Mouse (Mus musculus): Measurements from ENCODE around the gene Ston1. TPM values are rescaled to one million over a fixed set of nuclear protein-coding genes. Genes with fewer than 3 reads are reported as not detected.

The Ston1 gene
- total RNA-seq, 2 experiments from 2014 or later = not detected

DNA sequence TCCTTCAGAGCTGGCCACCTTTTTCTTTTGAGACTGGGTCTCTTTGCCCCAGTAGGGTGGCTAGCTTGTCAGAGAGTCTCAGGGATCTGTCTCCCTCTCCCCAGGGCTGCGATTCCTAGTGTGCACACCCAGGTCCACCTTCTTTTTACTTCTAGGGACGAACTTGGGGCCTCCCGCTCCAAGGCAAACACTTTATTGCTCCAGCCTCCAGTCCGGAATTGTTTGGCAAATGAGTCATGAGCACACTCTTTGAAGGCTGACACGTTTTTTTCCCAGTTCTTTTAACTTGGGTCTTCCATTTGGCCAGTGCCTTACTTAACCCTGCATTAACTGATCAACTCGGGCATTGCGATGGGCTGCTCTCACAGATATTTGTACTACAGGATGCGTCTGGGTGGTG is 14.1 kb upstream of the Ston1 start:
- no peak for ATAC-seq (replicated peaks; ENCODE audit: poor library complexity, severe bottlenecking)

DNA sequence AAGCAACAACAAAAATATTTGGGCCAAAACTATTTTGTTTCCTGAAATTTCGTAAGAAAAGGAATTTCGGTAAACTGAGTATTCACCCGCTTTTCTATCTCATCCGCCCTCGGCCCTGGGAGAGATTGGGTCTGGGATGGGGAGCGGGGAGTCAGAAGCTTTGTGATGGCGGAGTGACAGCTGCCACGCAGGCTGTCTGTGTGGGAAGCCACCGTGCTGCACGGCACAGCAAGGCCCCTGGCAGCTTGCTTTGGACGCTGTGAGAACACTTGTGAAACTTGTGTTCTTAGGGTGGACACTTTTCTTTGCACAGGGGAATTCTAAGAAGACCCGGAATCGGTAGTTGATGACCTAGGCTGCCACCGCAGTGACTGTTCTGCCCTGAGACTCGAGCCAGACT is 10.1 kb upstream of the Ston1 start:
- ATAC-seq (replicated peaks; ENCODE audit: poor library complexity, severe bottlenecking) = no peak

- ATAC-seq (replicated peaks; ENCODE audit: poor library complexity, severe bottlenecking) = no peak
Measured at GRCm38 (mm10) chr17:88588228-88588627, 9.3 kb upstream of the Ston1 start.

- ATAC-seq (replicated peaks; ENCODE audit: poor library complexity, severe bottlenecking) = no peak
Measured at GRCm38 (mm10) chr17:88590251-88590650, 7.2 kb upstream of the Ston1 start.

GRCm38 (mm10) chr17:88595071-88595470 is 2.4 kb upstream of the Ston1 start:
- ATAC-seq (replicated peaks; ENCODE audit: poor library complexity, severe bottlenecking) = no peak

DNA sequence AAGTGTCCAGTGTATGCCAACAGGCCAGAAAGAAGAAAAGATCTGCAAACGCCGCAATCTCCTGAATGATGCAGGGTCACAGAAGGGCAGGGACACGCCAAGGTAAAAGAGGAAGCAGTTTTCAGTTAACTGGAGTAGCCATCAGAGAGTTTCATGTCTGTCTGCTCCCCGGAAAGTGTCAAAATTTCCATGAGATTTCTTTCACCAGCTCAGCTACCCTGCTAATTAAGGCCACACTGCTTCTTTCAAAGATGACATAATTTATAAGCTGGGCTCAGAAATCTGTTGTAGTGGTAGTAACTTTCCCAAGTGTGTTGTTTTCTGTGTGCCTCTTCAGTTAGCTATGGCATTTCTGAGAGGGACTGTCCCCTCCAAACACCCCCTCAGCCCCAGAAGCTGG is 1.4 kb upstream of the Ston1 start:
- peak; percentile 30 for ATAC-seq (replicated peaks; ENCODE audit: poor library complexity, severe bottlenecking)

DNA sequence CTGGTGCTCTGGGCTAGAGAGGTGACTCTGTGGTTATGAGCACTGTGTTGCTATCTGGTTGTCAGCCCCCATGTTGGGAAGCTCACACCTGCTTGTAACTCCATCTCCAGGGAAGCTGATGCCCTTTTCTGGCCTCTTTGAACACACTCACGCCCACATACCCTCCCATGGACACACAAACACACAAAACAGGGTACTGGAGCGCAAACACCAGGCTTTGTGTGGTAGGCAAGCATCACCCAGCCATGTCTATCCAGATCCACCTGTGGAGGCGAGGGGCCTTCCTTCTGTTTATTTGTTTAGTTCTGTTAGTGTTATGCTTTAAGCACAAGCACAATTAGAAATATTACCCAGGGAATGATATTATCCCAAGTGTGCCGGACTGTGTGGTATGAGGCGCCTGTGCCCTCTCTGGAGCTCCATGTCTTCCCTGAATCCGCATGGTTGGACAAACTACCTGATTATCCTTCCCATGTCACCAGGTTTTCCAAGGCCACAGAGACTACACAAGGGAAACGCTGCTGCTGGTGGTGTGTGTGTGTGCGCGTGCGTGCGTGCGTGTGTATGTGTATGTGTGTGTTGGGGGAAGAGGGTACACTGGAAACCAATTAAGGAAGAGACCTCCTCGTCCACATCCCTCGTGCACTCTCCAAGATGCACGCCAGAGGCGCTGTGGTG is 801 bp upstream of the Ston1 start:
- ATAC-seq (replicated peaks; ENCODE audit: poor library complexity, severe bottlenecking) = peak; percentile 92

DNA sequence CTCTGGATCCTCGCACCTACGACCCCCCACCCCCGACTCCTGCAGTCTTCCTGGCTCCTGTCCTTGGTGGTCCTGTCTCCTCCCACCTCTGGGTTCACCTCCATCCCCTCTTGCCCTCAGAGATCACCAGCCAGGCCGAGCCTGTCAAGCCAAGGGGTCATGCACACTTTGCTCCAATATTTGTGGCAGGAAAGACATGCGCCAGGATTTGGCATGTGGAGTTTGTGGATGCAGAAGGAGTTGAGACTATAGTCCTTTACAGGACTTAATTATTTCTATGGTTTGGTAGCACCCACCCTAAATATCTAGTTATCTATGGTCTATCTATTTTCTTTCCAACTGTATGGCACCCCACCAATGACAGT is 554 bp downstream of the Ston1 start:
- no peak for ATAC-seq (replicated peaks; ENCODE audit: poor library complexity, severe bottlenecking)

DNA sequence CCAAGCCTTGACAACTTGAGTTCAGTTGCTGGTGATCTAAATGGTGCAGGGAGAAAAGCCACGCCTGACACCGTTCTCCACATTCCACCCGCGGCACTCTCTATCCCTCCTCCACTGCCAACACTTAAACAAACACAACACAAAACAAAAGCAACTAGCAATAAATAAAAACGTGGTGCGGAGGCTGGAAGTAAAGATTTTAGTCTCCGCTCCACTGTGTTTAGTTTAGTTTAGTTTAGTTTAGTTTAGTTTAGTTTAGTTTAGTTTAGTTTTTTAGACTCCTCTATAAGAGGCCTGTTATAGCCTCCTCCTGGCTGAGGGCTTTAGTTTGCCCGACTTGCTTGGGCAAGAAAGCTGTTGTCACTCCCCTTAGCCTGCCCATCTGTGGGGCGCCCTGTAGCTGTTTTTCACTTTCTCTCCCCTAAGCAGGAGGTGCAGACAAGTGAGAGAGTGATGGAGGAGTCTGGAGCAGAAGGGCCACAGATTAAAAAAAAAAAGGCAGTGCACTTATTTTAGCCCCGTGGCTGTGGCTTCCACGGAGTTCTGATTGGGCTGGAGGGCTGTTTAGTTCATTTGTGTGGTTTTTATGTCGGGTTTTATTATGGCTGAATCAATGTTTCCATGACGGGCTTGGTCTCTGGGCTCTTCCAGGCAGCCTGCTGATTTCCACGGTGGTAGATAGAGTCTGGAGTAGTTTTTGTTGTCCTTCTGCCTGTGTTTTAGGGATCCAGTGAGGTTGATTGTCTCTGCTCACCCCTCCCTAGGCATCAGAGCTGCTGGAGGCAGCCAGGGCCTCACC is 1.3 kb downstream of the Ston1 start:
- ATAC-seq (replicated peaks; ENCODE audit: poor library complexity, severe bottlenecking) = no peak

GRCm38 (mm10) chr17:88600492-88601026 is 3.1 kb downstream of the Ston1 start:
- no peak for ATAC-seq (replicated peaks; ENCODE audit: poor library complexity, severe bottlenecking)

GRCm38 (mm10) chr17:88603943-88604342 is 6.5 kb downstream of the Ston1 start:
- ATAC-seq (replicated peaks; ENCODE audit: poor library complexity, severe bottlenecking) = no peak

- ATAC-seq (replicated peaks; ENCODE audit: poor library complexity, severe bottlenecking) = no peak
Measured at GRCm38 (mm10) chr17:88606056-88606455, 8.6 kb downstream of the Ston1 start.

GRCm38 (mm10) chr17:88609361-88609760 is 11.9 kb downstream of the Ston1 start:
- no peak for ATAC-seq (replicated peaks; ENCODE audit: poor library complexity, severe bottlenecking)

- ATAC-seq (replicated peaks; ENCODE audit: poor library complexity, severe bottlenecking) = no peak
Measured at GRCm38 (mm10) chr17:88611057-88611456, 13.6 kb downstream of the Ston1 start.

DNA sequence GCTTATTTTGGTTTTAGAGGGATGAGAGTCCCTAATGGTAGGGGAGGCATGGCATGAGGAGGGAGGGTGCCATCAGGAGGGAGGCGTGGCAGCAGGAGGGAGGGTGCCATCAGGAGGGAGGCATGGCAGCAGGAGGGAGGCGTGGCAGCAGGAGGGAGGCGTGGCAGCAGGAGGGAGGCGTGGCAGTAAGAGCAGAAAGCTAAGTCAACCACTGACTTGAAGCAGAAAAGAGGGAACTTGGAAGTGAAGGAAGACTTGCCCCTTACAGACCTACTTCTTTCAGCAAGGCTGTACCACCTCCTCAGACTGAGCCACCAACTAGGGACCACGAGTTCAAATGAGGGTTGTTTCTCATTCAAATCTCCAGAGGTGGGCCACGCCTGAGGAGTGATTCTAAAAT is 15.7 kb downstream of the Ston1 start:
- ATAC-seq (replicated peaks; ENCODE audit: poor library complexity, severe bottlenecking) = peak; percentile 78

DNA sequence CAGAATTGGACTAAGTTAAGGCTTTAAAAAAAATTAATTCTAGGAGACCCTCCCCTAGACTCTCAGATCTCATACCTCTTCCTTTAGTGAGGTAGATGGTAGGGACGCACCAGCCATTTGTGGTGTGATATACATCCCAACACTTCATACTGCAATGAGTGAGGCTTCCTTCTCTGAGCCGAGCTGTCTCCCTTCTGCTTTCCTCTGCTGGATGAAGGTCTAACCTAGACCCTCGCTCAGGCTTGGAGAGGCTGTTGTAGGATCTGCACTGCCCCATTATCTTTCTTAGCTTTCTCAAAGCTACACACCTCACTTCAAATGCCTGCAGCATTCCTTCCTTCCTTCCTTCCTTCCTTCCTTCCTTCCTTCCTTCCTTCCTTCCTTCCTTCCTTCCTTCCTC is 16.2 kb downstream of the Ston1 start:
- ATAC-seq (replicated peaks; ENCODE audit: poor library complexity, severe bottlenecking) = no peak

DNA sequence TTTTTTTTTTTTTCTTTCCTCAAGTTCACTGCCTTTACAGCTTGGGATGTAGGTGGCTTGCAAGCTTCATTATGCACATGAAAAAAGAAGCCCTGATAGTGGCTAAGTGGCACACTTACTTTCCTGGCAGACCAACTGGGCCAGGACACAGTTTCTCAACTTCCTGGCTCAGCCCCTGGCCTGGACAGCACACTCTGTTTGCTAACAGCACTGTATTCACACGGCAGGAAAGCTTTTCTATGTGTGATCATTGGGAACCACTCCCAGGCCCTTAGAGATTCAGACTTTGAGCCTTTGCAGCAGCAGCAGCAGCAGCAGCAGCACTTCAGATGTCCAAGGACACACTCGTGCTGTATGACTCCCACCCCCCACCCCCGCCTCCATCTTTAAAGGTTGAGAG is 16.8 kb downstream of the Ston1 start:
- no peak; the same call in 1 of the 2 replicates for ATAC-seq (replicated peaks; ENCODE audit: poor library complexity, severe bottlenecking)

GRCm38 (mm10) chr17:88614733-88615132 is 17.2 kb downstream of the Ston1 start:
- no peak for ATAC-seq (replicated peaks; ENCODE audit: poor library complexity, severe bottlenecking)

GRCm38 (mm10) chr17:88615492-88616155 is 18.1 kb downstream of the Ston1 start:
- ATAC-seq (replicated peaks; ENCODE audit: poor library complexity, severe bottlenecking) = no peak

DNA sequence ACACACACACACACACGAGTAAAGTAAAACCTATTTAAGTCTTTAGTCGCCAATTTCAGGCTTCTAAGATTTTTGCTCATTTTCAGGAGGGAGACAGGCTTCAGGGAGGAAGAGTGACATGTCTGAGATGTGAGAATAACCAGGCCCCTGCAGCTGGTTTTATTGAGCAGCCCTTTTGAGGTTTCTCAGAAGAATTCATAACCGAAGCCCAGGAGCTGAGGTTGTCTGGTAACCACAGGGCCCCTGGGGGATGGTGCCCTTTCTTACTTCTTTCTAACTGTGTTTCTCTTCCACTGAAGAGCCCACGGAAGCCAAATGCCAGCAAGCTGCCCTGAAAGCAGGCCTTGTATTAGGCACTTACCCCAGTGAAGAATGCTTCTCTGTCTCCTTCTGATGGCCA is 23.5 kb downstream of the Ston1 start:
- ATAC-seq (replicated peaks; ENCODE audit: poor library complexity, severe bottlenecking) = no peak

DNA sequence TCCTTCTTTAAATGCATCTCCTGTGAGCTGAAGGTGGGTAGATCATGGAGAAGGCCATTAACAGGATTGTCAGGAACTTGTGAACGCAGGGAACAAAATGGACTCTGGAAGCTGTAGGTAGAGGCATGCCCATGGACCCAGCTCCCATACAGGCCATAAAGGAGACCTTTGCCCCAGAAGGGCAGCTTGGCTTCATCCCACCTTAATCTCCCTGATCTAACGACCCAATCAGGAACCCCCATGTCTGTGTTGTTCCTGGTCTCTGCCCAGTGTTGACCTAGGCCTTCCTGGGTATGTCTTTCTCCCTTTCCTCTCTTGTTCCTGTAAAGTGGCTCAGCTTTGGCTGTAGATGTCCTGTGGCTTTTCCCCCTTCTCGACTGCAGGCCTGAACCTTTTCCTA is 23.9 kb downstream of the Ston1 start:
- ATAC-seq (replicated peaks; ENCODE audit: poor library complexity, severe bottlenecking) = no peak
